Mouse (Mus musculus) megakaryocyte, embryonic 14.5 days (primary cell): ENCODE measurements around the gene Rnf214.

Experiments
- FLI1 ChIP-seq: IDR thresholded peaks from 2 replicates; pipeline ENCODE4 v1.6.1; 2012; ENCODE audit warnings: low read length, inconsistent platforms, mixed read lengths
- GATA1 ChIP-seq: IDR thresholded peaks from 3 replicates; pipeline ENCODE4 v1.6.1; 2012; ENCODE audit warnings: mixed read lengths, low read length, inconsistent platforms, borderline replicate concordance

DNA sequence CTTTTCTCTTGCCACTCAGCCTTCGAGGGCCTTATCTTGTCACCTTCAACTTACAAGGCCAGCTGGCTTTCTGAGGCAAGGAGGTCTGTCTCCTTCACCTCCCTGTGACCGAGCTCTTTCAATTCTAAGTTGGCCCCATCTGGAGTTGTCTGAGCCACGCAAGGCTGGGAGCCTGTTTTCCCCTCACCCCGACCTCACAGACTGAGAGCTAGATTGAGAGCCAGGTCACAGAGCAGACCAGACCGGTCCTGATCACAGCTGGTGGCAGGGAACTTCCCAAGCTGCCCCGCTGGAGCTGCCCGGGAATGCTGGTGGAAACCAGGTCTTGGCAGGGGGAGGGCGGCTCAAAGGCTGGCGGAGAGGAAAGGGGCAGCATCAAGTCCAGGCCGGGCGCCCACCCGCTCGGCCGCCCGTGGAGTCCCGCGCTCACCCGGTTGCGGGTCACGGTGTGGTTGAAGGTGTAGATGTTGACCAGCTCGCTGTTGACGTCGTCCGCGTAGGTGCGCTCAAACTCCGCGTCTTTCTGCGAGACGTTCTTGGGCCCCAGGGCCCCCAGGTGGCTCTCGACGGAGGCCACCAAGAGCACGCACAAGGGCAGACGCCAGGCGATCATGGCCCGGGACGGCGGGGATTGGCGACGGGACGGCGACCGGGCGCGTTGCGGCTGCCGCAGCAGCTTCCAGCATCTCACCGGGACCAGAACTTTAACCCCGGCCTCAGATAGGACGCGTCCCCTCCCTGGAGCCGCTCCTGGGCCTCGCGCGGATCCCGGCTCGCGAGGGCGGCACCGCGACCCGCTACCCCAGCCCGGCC is 47.8 kb upstream of the Rnf214 start:
- TF ChIP-seq GATA1 (no peak), FLI1 (no peak)
